Mouse (Mus musculus) kidney, adult 2 months (tissue): ENCODE results near the gene Fezf2. TPM values are rescaled to one million over a fixed set of nuclear protein-coding genes. Genes with fewer than 3 reads are reported as not detected.

Source experiments
- DNase-seq: peaks from one replicate; pipeline ENCODE4 v3.0.0; 2021
- H3K27ac ChIP-seq: fragments of 200-500 bp; 2 replicates; pipeline ENCODE4 v1.5.1; 2012; ENCODE audit warnings: low read depth, low read length, control low read depth, inconsistent platforms; ENCODE audit not compliant: insufficient read depth
- H3K27me3 ChIP-seq: fragments of 200-500 bp; replicated peaks from 2 replicates; pipeline ENCODE4 v1.6.1; 2012; ENCODE audit warnings: mild to moderate bottlenecking, moderate library complexity, low read length, inconsistent platforms; ENCODE audit not compliant: control insufficient read depth, insufficient read depth
- H3K36me3 ChIP-seq: fragments of 200-500 bp; 2 replicates; pipeline ENCODE4 v1.6.1; 2012; ENCODE audit warnings: mild to moderate bottlenecking, moderate library complexity, low read length, inconsistent platforms; ENCODE audit not compliant: control insufficient read depth, insufficient read depth
- H3K4me1 ChIP-seq: fragments of 200-500 bp; 2 replicates; pipeline ENCODE4 v1.6.1; 2011; ENCODE audit warnings: low read length; ENCODE audit not compliant: control insufficient read depth, insufficient read depth
- H3K4me3 ChIP-seq: fragments of 200-500 bp; 2 replicates; pipeline ENCODE4 v1.5.1; 2011; ENCODE audit warnings: mild to moderate bottlenecking, low read depth, low read length, control low read depth; ENCODE audit not compliant: insufficient read depth
- CTCF ChIP-seq: fragments of 200-500 bp; conservative IDR thresholded peaks from 2 replicates; pipeline ENCODE4 v1.5.1; 2011; ENCODE audit warnings: low read depth, mild to moderate bottlenecking, control low read depth, low read length, moderate library complexity, mixed read lengths; ENCODE audit not compliant: insufficient read depth, insufficient read length
- POLR2A ChIP-seq: fragments of 200-500 bp; IDR thresholded peaks from one replicate; pipeline ENCODE4 v1.6.1; 2011; ENCODE audit warnings: low read depth, low read length, control low read depth
- WGBS: fragments of 180-500 bp; shearing (Covaris S2); methylation state at CpG from one replicate; pipeline ENCODE4 v1.1.7; 2018; 5-methylcytosine and 5-hydroxymethylcytosine counted together
- polyA plus RNA-seq: library from polyadenylated mRNA; depleted of rRNA; stranded (reverse); fragments of >200 nt; gene quantifications from 2 replicates; pipeline ENCODE4 v1.2.3, GENCODE M21; 2012; rRNA removed

The Fezf2 gene
- polyA plus RNA-seq, 1 experiment: not detected

DNA sequence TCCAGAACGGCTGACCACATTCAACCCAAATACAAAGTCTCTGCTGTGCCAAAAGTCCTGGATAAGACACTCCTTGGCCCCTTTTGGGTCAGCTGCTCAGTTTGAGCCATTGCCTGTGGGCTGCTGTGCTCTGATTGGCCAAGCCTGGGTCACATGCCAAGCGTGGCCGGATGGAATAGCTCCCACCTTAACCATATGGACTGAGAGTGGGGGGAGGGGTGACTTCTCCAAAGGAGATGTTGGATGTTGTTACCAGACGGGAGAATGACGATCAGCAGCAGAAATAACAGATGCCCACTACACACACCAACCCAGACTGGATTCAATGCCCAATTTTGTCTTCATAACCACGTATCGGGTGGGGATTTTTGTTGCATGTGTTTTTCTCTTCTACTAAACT is 13.1 kb downstream of the Fezf2 start:
- 45% methylated on average over 7 of the region's 7 CpGs for WGBS
- peaks cover 4% of the 10 kb centered on the region for H3K27me3 ChIP-seq
- DNase-seq: no peak
- TF ChIP-seq POLR2A (no peak), CTCF (no peak)
- no peaks in the 10 kb centered on the region for H3K4me1 ChIP-seq
- H3K27ac ChIP-seq: no peak overlapping the region
- no peak overlapping the region for H3K4me3 ChIP-seq
- H3K36me3 ChIP-seq: no peaks in the 10 kb centered on the region

DNA sequence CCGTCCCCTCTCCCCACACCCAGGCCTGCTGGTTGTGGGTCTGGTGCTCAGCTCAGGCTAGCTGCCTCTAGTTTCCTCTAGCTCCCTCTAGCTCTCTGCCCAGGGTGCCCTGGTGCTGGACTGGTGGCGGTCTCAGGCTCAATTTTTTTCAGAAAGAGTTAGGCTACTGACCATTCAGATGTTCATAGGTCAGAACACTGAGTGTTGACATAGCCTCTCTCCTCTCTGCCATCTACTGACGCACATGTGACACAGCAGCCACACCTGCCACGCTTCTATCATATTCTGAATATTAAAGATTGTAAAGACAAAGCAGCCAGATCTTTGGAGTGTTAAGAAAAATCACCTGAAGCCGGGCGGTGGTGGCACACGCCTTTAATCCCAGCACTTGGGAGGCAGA is 14.4 kb downstream of the Fezf2 start:
- 80% methylated on average over 7 of the region's 7 CpGs for WGBS
- no peaks in the 10 kb centered on the region for H3K4me1 ChIP-seq
- DNase-seq: no peak
- no peak overlapping the region for H3K27ac ChIP-seq
- no peaks in the 10 kb centered on the region for H3K36me3 ChIP-seq
- peaks cover 3% of the 10 kb centered on the region; the same call in 1 of the 2 replicates for H3K27me3 ChIP-seq
- no peak overlapping the region for H3K4me3 ChIP-seq
- TF ChIP-seq POLR2A (no peak), CTCF (peak; percentile 45)

DNA sequence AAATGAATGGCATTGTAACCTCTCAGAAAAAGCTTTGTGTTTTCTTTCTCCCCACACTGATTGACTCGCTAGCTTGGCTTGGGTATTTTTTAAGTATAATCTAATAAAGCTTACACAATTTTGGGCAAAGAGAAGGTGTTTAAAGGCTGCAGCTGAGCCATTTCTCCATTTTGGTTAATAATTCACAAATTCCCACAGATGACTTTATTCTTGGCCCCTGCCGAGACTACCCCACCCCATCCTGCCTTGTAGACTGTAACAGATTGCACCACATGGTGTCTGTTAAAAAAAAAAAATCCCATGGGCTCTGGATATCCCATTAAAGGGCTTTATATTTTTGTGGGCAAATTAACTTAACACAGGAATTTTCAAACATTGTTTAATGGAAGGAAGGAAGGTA is 44.9 kb downstream of the Fezf2 start:
- H3K4me3 ChIP-seq: no peak overlapping the region
- no peaks in the 10 kb centered on the region for H3K36me3 ChIP-seq
- no peaks in the 10 kb centered on the region for H3K4me1 ChIP-seq
- TF ChIP-seq POLR2A: no peak
- TF ChIP-seq CTCF: no peak
- DNase-seq: peak; percentile 50
- no peak overlapping the region for H3K27ac ChIP-seq
- WGBS: 46% methylated on average over 2 of the region's 2 CpGs
- no peaks in the 10 kb centered on the region for H3K27me3 ChIP-seq

DNA sequence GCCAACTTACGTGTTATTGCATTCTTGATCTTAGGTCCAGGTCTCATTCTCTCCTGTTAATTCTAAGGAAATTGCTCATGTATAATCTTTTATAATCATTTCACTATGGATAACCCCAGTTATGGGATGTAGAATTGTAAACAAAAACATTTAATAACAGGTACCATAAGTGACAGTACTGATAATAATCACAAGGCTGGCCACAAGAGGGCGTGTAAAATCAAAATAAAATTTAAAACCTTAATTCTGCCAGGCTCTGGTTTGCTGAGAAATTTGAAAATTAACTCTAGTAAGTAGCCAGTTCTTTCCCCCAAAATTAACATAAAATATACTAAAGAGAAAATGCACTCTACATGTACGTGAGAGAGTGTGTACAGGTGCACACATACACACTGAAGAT is 47.3 kb downstream of the Fezf2 start:
- Histone ChIP-seq H3K27me3 (no peaks in the 10 kb centered on the region), H3K27ac (no peak overlapping the region), H3K4me1 (no peaks in the 10 kb centered on the region), H3K4me3 (no peak overlapping the region), H3K36me3 (no peaks in the 10 kb centered on the region)
- 71% methylated on average over 3 of the region's 3 CpGs for WGBS
- peak; percentile 8 for DNase-seq
- no peak for TF ChIP-seq POLR2A
- TF ChIP-seq CTCF: no peak

DNA sequence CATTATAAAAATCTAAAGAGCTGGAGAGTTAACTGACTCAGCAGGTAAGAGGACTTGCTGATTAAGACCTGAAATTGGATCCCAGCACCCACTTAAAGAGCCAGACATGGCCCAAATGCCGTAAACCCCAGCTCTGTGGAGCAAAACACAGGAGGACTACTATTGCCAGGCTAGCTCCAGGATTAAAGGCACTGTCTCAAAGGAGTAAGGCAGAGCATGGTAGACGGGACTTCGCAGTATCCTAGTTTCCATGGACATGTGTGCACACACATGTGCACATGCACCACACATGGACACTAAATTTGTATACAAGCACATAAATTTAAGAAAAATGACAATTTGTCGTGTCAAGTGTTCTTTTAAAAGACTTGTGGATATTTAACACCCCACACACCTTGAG is 47.7 kb downstream of the Fezf2 start:
- TF ChIP-seq CTCF (no peak), POLR2A (no peak)
- WGBS: 82% methylated on average over 4 of the region's 4 CpGs
- H3K27me3 ChIP-seq: no peaks in the 10 kb centered on the region
- H3K4me1 ChIP-seq: no peaks in the 10 kb centered on the region
- no peak overlapping the region for H3K4me3 ChIP-seq
- H3K27ac ChIP-seq: no peak overlapping the region
- DNase-seq: no peak
- H3K36me3 ChIP-seq: no peaks in the 10 kb centered on the region

DNA sequence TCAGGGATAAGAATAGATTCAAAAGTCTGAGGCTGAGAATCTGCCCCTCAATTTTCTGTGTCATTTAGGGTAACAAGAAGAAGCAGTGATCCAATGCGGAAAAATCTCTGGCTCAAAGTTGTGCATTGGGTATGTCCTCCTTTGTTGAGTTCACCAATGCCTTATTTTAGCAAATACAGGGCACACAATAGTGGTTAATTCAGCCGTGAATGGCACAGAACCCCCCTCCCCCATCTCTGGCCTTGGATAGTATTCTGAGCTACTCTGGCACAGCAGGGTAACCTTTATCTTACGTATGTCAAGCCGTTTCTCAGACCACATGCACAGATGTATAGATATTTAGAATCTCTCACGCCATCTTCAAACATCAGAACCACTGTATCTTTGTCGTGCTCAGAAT is 48.3 kb downstream of the Fezf2 start:
- TF ChIP-seq CTCF (no peak), POLR2A (no peak)
- Histone ChIP-seq H3K36me3 (no peaks in the 10 kb centered on the region), H3K4me1 (no peaks in the 10 kb centered on the region), H3K27ac (no peak overlapping the region), H3K4me3 (no peak overlapping the region), H3K27me3 (no peaks in the 10 kb centered on the region)
- 87% methylated on average over 6 of the region's 6 CpGs for WGBS
- no peak for DNase-seq

DNA sequence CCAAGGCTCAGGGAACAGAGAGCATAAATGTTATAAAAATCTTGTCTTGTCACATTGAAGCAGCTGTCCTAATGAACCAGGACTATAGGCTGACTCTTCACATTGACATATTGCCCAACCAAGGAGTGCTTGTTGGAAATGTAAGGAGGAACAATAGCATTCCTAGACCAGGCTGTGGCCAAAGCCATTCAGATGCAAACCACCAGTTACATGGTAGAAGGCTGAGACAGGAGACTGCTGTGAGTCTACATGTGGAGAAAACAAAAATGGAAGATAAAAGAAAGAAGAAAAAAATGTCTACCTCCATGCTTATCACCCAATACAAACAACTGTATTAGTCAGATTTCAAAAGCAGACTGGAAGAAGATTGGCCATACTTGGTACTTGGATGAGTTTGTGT is 48.8 kb downstream of the Fezf2 start:
- DNase-seq: no peak
- Histone ChIP-seq H3K4me3 (no peak overlapping the region), H3K27me3 (no peaks in the 10 kb centered on the region), H3K27ac (no peak overlapping the region), H3K36me3 (no peaks in the 10 kb centered on the region), H3K4me1 (no peaks in the 10 kb centered on the region)
- no peak for TF ChIP-seq POLR2A
- no peak for TF ChIP-seq CTCF

DNA sequence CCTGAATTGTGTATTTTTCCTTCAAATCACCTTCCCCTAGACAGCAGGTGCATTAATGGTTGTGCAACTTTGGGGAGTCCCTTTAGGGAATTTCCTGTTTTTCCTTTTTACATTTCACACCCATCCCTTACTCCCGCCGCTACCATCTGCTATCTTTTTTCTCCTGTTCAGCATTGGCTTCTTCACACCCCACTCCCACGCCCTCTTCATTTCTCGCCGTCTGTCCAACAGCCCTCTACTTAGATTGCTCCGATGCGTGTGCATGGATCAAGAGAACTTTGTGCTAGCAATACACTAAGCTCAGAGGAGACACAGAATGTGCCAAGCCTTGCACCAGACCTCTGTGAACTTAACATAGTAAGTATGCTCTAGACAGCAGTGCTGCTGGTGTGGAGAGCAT is 51.6 kb downstream of the Fezf2 start:
- Histone ChIP-seq H3K4me1 (no peaks in the 10 kb centered on the region), H3K4me3 (no peak overlapping the region), H3K27me3 (no peaks in the 10 kb centered on the region), H3K36me3 (no peaks in the 10 kb centered on the region), H3K27ac (no peak overlapping the region)
- DNase-seq: no peak
- TF ChIP-seq CTCF (no peak), POLR2A (no peak)
- 82% methylated on average over 7 of the region's 7 CpGs for WGBS

Other genes starting within 250 kb of the Fezf2 start
- 0.14 and 0.28 TPM in 2 replicates for gene Gm49355, start 64.2 kb downstream of the Fezf2 start, polyA plus RNA-seq
- 10.5 and 13.5 TPM in 2 replicates for gene 3830406C13Rik, start 64.0 kb downstream of the Fezf2 start, polyA plus RNA-seq